Mouse (Mus musculus) liver, postnatal 0 days (tissue): ENCODE measurements at regions not wholly inside any gene's neighbourhood (a gene's known extent, or its start where the extent isn't known, plus 50 kb on each side); places are given as distances from the start of the nearest gene placed in this dataset.

ENCODE experiments used
- ATAC-seq: fragments of 200-750 bp; cut with Nextera tagmentation; 2 replicates; pipeline ENCODE4 v1.8.0; 2017; ENCODE audit warnings: mild to moderate bottlenecking, moderate library complexity
- DNase-seq: peaks from one replicate; pipeline ENCODE4 v3.0.0-alpha.2; 2016
- H3K27ac ChIP-seq: fragments of 300-500 bp; sonication (generic); 2 replicates; pipeline ENCODE4 v1.5.1; 2014; ENCODE audit warnings: antibody characterized with exemption, moderate library complexity, mild to moderate bottlenecking, low read depth
- H3K27me3 ChIP-seq: fragments of 300-500 bp; sonication (generic); 2 replicates; pipeline ENCODE4 v1.6.1; 2014; ENCODE audit warnings: low read length, control low read depth, mixed read lengths; ENCODE audit not compliant: insufficient read depth
- H3K36me3 ChIP-seq: fragments of 300-500 bp; sonication (generic); replicated peaks from 2 replicates; pipeline ENCODE4 v1.6.1; 2014; ENCODE audit warnings: mild to moderate bottlenecking, control low read depth, low read length, moderate library complexity, mixed read lengths; ENCODE audit not compliant: insufficient read depth
- H3K4me1 ChIP-seq: fragments of 300-500 bp; sonication (generic); 2 replicates; pipeline ENCODE4 v1.6.1; 2014; ENCODE audit warnings: antibody characterized with exemption, mild to moderate bottlenecking, control low read depth; ENCODE audit not compliant: insufficient read depth
- H3K4me2 ChIP-seq: fragments of 300-500 bp; sonication (generic); 2 replicates; pipeline ENCODE4 v1.6.1; 2014; ENCODE audit warnings: low read depth, mild to moderate bottlenecking, low read length, moderate library complexity, mixed read lengths
- H3K4me3 ChIP-seq: fragments of 300-500 bp; sonication (generic); 2 replicates; pipeline ENCODE4 v1.5.1; 2014; ENCODE audit warnings: low read depth, low read length
- H3K9ac ChIP-seq: fragments of 300-500 bp; sonication (generic); replicated peaks from 2 replicates; pipeline ENCODE4 v1.6.1; 2014; ENCODE audit warnings: mild to moderate bottlenecking, moderate library complexity
- H3K9me3 ChIP-seq: fragments of 300-500 bp; sonication (generic); 2 replicates; pipeline ENCODE4 v1.6.1; 2016; ENCODE audit warnings: mild to moderate bottlenecking, control low read depth, low read length, mixed read lengths
- CTCF ChIP-seq: sonication (generic); IDR thresholded peaks from 2 replicates; pipeline ENCODE4 v1.5.1; 2016; ENCODE audit warnings: antibody characterized with exemption, low read depth
- EP300 ChIP-seq: IDR thresholded peaks from 2 replicates; pipeline ENCODE4 v1.6.1; 2016; ENCODE audit warnings: antibody characterized with exemption, low read depth, mild to moderate bottlenecking
- WGBS: fragments of 180-500 bp; shearing (Covaris S2); extraction: QIAGEN DNeasy Blood & Tissue Kit; methylation state at CpG from one replicate; pipeline ENCODE4 v1.1.7; 2014; ENCODE audit not compliant: insufficient replicate concordance; 5-methylcytosine and 5-hydroxymethylcytosine counted together

DNA sequence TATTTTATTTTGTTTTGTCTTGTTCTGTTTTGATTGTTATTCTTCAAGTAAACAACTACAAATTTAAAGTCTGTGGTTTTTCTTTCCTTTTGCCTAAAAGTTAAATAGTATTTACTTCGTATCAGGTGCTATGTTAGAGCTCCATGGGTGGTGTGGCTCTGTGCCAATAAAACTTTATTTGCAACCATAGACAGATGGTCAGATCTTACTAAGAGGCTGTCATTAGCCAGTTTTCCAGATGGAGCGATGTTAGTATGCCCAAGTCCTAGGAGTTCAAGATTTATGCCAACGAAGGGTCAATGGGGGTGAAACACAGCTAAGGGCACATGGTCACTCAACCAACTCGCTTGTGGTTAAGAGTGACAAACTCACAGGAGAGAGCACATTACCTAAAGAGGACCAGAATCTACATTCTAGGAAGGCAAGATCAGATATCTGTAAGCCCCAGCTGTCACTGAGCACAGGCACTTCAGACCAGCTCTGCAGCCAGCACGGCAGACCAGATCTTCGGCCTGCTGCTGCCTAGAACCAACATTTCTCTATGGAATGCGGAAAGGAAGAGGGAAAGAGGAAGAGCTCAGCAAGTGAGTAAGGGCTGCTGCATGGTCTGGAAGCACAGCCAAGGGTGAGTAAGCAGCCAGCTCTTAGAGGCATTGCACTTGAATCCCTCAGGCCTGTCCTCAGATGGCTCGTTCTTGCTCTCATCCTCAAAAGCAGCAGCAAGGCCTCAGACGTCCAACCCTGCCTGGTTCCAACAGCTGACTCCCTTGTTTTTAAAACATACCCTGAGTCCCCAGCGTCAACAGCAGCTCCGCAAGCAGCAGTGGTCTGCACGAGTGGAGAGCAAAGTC is 54.3 kb upstream of the Cd93 start:
- no peak for TF ChIP-seq CTCF
- TF ChIP-seq EP300 = no peak
- DNase-seq = no peak
- Histone ChIP-seq H3K4me1 (peaks cover 9% of the 10 kb centered on the region), H3K4me2 (no peak overlapping the region), H3K27me3 (no peaks in the 10 kb centered on the region), H3K36me3 (no peaks in the 10 kb centered on the region), H3K9ac (no peak overlapping the region), H3K27ac (no peak overlapping the region), H3K4me3 (no peak overlapping the region), H3K9me3 (no peaks in the 10 kb centered on the region)
- ATAC-seq = no peak
- 65% methylated on average over 12 of the region's 12 CpGs for WGBS

DNA sequence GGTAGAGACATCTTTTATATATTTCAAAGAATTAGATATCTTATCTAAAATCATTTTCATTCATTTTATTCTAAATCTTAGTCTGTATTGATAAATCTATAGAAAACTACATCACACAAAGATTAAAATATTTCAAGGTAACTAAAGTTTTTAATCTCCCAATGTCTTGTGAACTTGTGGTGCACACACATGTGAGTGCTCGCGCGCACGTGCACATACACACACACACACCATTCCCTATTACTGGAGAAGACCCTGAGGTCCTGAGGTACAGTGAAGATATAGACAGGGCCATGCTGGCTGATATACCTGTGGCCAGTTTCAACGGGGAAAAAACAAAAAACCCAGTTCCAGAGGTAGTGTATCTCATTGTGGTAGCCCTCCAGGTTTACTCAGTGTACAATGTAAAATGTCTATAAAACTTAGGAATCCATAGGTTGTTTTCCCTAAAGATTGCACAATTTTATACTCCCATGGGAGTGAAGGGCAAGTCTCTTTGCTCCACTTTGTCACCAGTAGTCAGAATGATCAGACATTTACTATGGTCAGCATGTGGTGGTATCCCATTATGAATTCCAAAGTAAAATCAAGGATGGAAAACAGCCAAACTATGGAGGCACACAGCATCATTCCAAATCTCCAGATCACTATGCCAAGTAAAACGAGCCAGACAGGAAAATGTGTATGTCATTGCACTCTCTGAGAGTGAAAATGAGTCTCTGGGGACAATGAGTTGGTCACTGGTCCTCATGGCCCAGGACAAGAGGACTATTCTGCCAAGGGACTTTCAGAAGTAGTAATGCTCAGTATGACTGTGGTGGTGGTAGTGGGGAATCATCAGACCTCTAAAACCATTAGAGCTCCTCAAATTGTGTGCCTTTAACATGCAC is 53.0 kb upstream of the Cd93 start:
- TF ChIP-seq CTCF = no peak
- TF ChIP-seq EP300 = no peak
- DNase-seq = no peak
- Histone ChIP-seq H3K4me1 (peaks cover 18% of the 10 kb centered on the region), H3K4me2 (no peak overlapping the region), H3K4me3 (no peak overlapping the region), H3K27me3 (no peaks in the 10 kb centered on the region), H3K27ac (no peak overlapping the region), H3K9me3 (no peaks in the 10 kb centered on the region), H3K36me3 (no peaks in the 10 kb centered on the region), H3K9ac (no peak overlapping the region)
- ATAC-seq = no peak
- 79% methylated on average over 6 of the region's 6 CpGs for WGBS

DNA sequence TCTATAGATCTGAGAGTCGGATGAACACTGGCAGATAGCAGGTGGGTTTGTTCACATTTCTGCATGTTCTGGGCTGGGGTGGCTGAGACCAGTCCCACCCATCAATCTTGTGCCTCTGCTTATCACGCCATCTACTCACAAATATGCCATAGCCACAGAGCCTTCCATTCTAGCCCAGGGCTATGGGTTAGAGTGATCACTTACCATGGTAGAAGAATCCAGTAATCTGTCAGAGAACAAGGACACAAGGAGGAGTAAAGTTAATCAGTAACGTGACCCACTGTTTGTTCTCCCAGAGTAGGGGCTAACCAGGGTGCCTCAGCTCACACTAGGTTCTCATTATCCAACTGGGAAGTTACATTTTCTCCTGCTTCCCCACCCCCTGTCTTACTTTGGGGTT is 52.1 kb upstream of the Cd93 start:
- H3K4me2 ChIP-seq = no peak overlapping the region
- no peak for ATAC-seq
- 59% methylated on average over 3 of the region's 3 CpGs for WGBS
- no peak for DNase-seq
- H3K4me1 ChIP-seq = peaks cover 18% of the 10 kb centered on the region
- no peak overlapping the region for H3K4me3 ChIP-seq
- no peaks in the 10 kb centered on the region for H3K9me3 ChIP-seq
- H3K36me3 ChIP-seq = no peaks in the 10 kb centered on the region
- TF ChIP-seq EP300 = no peak
- no peaks in the 10 kb centered on the region for H3K27me3 ChIP-seq
- no peak overlapping the region for H3K9ac ChIP-seq
- H3K27ac ChIP-seq = no peak overlapping the region

DNA sequence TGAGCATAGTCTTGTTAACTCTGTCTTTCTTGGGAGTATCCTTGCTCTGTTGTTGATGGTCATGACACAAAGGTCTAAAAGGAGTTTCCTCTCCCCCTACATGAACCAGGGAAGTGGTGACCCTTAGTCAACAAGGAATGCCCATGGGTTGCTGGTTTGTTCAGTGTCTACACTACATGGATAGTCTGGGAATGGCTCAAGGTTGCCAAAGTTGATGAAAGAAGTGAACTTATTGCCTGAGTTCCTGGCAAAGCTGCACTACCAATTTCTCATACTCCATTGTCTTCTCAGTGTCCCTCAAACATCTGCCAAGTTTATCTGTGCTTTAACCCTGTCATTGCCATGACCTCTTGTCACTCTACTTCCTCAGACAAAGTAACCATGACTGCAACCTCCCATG is 49.9 kb upstream of the Cd93 start:
- H3K27ac ChIP-seq = no peak overlapping the region
- H3K4me1 ChIP-seq = peaks cover 24% of the 10 kb centered on the region
- no peak overlapping the region for H3K9ac ChIP-seq
- no peak for TF ChIP-seq EP300
- no peak for TF ChIP-seq CTCF
- H3K4me2 ChIP-seq = no peak overlapping the region
- H3K9me3 ChIP-seq = no peaks in the 10 kb centered on the region
- no peak for ATAC-seq
- DNase-seq = no peak
- no peaks in the 10 kb centered on the region for H3K27me3 ChIP-seq
- H3K4me3 ChIP-seq = no peak overlapping the region
- no peaks in the 10 kb centered on the region for H3K36me3 ChIP-seq
